In genomic region chr17:73258620-73259019, GRCm38 (mm10) we compare ENCODE assay signal across 8 mouse cellular contexts.
DNase-seq lines count a peak whose midpoint lies in the region; ATAC-seq and TF ChIP-seq lines count a peak whose summit lies in the region.

No protein-coding gene starts in this region.

- no peak overlapping the region for H3K9ac ChIP-seq in heart, embryonic 12.5 days
- H3K9ac ChIP-seq in embryonic facial prominence, embryonic 14.5 days (ENCODE audit: low read depth, low read length), result no peak overlapping the region
- H3K9ac ChIP-seq in limb, embryonic 14.5 days (ENCODE audit: low read depth, low read length, severe bottlenecking), result no peak overlapping the region

- H3K4me1 ChIP-seq in heart, embryonic 12.5 days (replicated peaks), result peaks cover 19% of the 10 kb centered on the region
- H3K4me1 ChIP-seq in embryonic facial prominence, embryonic 14.5 days (ENCODE audit: control insufficient read depth, insufficient read depth, low read length), result no peaks in the 10 kb centered on the region
- peaks cover 15% of the 10 kb centered on the region for H3K4me1 ChIP-seq in limb, embryonic 14.5 days (ENCODE audit: control insufficient read depth, insufficient read depth, low read length)
- peaks cover 4% of the 10 kb centered on the region; the same call in 1 of the 2 replicates for H3K4me1 ChIP-seq in forebrain, embryonic 10.5 days

- 0 out of 2 replicates have a peak overlapping the region, but pooled peaks have one; percentile 18 for H3K27ac ChIP-seq in heart, embryonic 12.5 days (ENCODE audit: poor library complexity, severe bottlenecking)
- no peak overlapping the region for H3K27ac ChIP-seq in embryonic facial prominence, embryonic 14.5 days (replicated peaks; ENCODE audit: low read depth, low read length)
- H3K27ac ChIP-seq in limb, embryonic 14.5 days (replicated peaks; ENCODE audit: low read depth, low read length), result 0 out of 2 replicates have a peak overlapping the region, but pooled peaks have one; percentile 13
- no peak overlapping the region for H3K27ac ChIP-seq in forebrain, embryonic 10.5 days

- no peak overlapping the region; the same call in 1 of the 2 replicates for H3K4me2 ChIP-seq in heart, embryonic 12.5 days
- H3K4me2 ChIP-seq in embryonic facial prominence, embryonic 14.5 days (ENCODE audit: low read depth, low read length), result no peak overlapping the region
- H3K4me2 ChIP-seq in limb, embryonic 14.5 days (replicated peaks; ENCODE audit: low read depth, low read length, severe bottlenecking), result peak overlapping the region; percentile 29; the same call in 1 of the 2 replicates

- no peak for ATAC-seq in heart, embryonic 12.5 days (ENCODE audit: insufficient number of reproducible peaks, low FRiP score)
- peak; percentile 57; the same call in 1 of the 2 replicates for ATAC-seq in embryonic facial prominence, embryonic 14.5 days (ENCODE audit: low read depth)
- peak; percentile 90 for ATAC-seq in limb, embryonic 14.5 days (ENCODE audit: low FRiP score, low read depth)
- no peak for ATAC-seq in activated CD4-positive, CD25-positive, alpha-beta regulatory T cell, adult 4 months

- 51% methylated on average over 12 of the region's 12 CpGs for WGBS in heart, embryonic 12.5 days
- WGBS in embryonic facial prominence, embryonic 14.5 days, result 39% methylated on average over 12 of the region's 12 CpGs
- 8% methylated on average over 12 of the region's 12 CpGs for WGBS in limb, embryonic 14.5 days
- WGBS in forebrain, embryonic 10.5 days, result 64% methylated on average over 12 of the region's 12 CpGs

- H3K36me3 ChIP-seq in heart, embryonic 12.5 days, result no peaks in the 10 kb centered on the region
- H3K36me3 ChIP-seq in embryonic facial prominence, embryonic 14.5 days (ENCODE audit: control insufficient read depth, insufficient read depth, low read length), result no peaks in the 10 kb centered on the region
- no peaks in the 10 kb centered on the region for H3K36me3 ChIP-seq in limb, embryonic 14.5 days (ENCODE audit: control insufficient read depth, insufficient read depth, low read length)
- no peaks in the 10 kb centered on the region for H3K36me3 ChIP-seq in forebrain, embryonic 10.5 days (replicated peaks)

- intact Hi-C loops in heart, postnatal 36 days (cut with DNase I), result no loop called here

- H3K4me3 ChIP-seq in heart, embryonic 12.5 days, result no peak overlapping the region
- no peak overlapping the region for H3K4me3 ChIP-seq in embryonic facial prominence, embryonic 14.5 days (ENCODE audit: low read depth, low read length)
- no peak overlapping the region for H3K4me3 ChIP-seq in limb, embryonic 14.5 days (replicated peaks; ENCODE audit: low read length)
- H3K4me3 ChIP-seq in forebrain, embryonic 10.5 days, result no peak overlapping the region

- TF ChIP-seq POLR2A in limb, embryonic 14.5 days (IDR thresholded peaks at IDR 0.05; ENCODE audit: borderline replicate concordance, extremely low read depth, insufficient read depth, insufficient read length), result no peak

- H3K27me3 ChIP-seq in heart, embryonic 12.5 days (replicated peaks), result no peaks in the 10 kb centered on the region
- no peaks in the 10 kb centered on the region for H3K27me3 ChIP-seq in embryonic facial prominence, embryonic 14.5 days (replicated peaks; ENCODE audit: control insufficient read depth, insufficient read depth, low read length)
- H3K27me3 ChIP-seq in limb, embryonic 14.5 days (ENCODE audit: control insufficient read depth, insufficient read depth, low read length), result no peaks in the 10 kb centered on the region
- no peaks in the 10 kb centered on the region for H3K27me3 ChIP-seq in forebrain, embryonic 10.5 days (ENCODE audit: poor library complexity, severe bottlenecking)

- DNase-seq in heart, postnatal 36 days, result no peak
- peak; percentile 47 for DNase-seq in 416B (ENCODE audit: low read depth)
- peak; percentile 28 for DNase-seq in embryonic facial prominence, embryonic 14.5 days (ENCODE audit: low spot score)
- peak; percentile 54 for DNase-seq in limb, embryonic 14.5 days (ENCODE audit: low spot score)
- DNase-seq in forebrain, embryonic 10.5 days (ENCODE audit: extremely low spot score, low spot score), result no peak
- DNase-seq in right cerebral cortex, postnatal 14 days, result no peak

- no peaks in the 10 kb centered on the region for H3K9me3 ChIP-seq in heart, embryonic 12.5 days (replicated peaks)
- H3K9me3 ChIP-seq in embryonic facial prominence, embryonic 14.5 days (ENCODE audit: control insufficient read depth, low read length), result no peaks in the 10 kb centered on the region
- no peaks in the 10 kb centered on the region for H3K9me3 ChIP-seq in limb, embryonic 14.5 days (ENCODE audit: control insufficient read depth, low read length)
- no peaks in the 10 kb centered on the region for H3K9me3 ChIP-seq in forebrain, embryonic 10.5 days

Comparison
In these comparisons a context has a peak if more than half of its experiments do, and no peak if none do; other contexts are left out.
1. ATAC-seq: peak in embryonic facial prominence, embryonic 14.5 days (single experiment) and limb, embryonic 14.5 days (single experiment); none in heart, embryonic 12.5 days (single experiment) and activated CD4-positive, CD25-positive, alpha-beta regulatory T cell, adult 4 months (single experiment).
2. H3K27ac ChIP-seq: peak in heart, embryonic 12.5 days (single experiment) and limb, embryonic 14.5 days (single experiment); none in embryonic facial prominence, embryonic 14.5 days (single experiment) and forebrain, embryonic 10.5 days (single experiment).
3. DNase-seq: peak in 416B (single experiment), embryonic facial prominence, embryonic 14.5 days (single experiment) and limb, embryonic 14.5 days (single experiment); none in heart, postnatal 36 days (0 of 2), forebrain, embryonic 10.5 days (single experiment) and right cerebral cortex, postnatal 14 days (single experiment).